Mouse (Mus musculus): ENCODE measurements around the gene Vmn2r50. TPM values are rescaled to one million over a fixed set of nuclear protein-coding genes. Genes with fewer than 3 reads are reported as not detected.
"Not testable (repeated sequence)": the region's sequence is repeated elsewhere in the genome, so short reads cannot be mapped to it uniquely, and the experiment has no call there.

The Vmn2r50 gene
- total RNA-seq (2021) = not detected
- long read RNA-seq, experiment 1 = 0 reads
- long read RNA-seq, experiment 2 = 0 reads

DNA sequence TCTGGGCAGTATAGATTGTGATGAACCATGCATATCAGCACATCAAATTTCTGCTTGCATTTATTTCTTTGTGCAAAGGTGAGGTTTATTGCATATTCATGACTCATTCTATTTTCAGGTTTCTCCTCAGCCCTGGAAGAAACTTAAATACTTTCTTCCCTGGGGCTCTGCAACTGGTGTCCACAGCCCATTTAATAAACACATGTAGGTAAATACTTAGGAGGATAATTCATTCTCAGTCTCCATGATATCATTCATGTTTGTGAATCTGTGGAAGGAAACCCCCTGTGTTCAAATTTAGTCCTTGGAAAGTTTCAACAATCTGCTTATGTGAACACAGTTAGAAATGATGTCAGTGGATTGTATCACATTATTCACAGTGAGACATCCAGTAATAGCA is at the start of gene Vmn2r50:
Vmn2r50 (minus strand) TSS at position 101 of the 400 bp plus-strand sequence.
- not testable (repeated sequence) for DNase-seq (ENCODE audit: low spot score in 2 of 2)

DNA sequence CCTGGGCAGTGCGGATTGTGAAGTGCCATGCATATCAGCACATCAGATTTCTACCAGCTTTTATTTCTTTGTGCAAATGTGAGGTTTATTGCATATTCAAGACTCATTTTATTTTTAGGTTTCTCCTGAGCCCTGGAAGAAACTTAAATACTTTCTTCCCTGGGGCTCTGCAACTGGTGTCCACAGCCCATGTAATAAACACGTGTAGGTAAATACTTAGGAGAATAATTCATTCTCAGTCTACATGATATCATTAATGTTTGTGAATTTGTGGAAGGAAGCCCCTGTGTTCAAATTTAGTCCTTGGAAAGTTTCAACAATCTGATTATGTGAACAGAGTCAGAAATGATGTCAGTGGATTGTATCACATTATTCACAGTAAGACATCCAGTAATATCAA is 60.9 kb downstream of the Vmn2r50 start, which contains the start of gene Vmn2r49:
Vmn2r49 (minus strand) TSS at position 101 of the 400 bp plus-strand sequence.
- DNase-seq (ENCODE audit: low spot score in 2 of 2) = not testable (repeated sequence)

Other genes with a start within 250 kb of the Vmn2r50 start
- gene Vmn2r47, start 212.0 kb downstream of the Vmn2r50 start, total RNA-seq (2021) = not detected
- gene Vmn2r48, start 99.7 kb downstream of the Vmn2r50 start, total RNA-seq (2021) = not detected
- not detected for gene Vmn2r49, start 61.0 kb downstream of the Vmn2r50 start, total RNA-seq (2021)
- gene Vmn2r51, start 52.4 kb upstream of the Vmn2r50 start, total RNA-seq (2021) = not detected
- not detected for gene Vmn2r52, start 123.3 kb upstream of the Vmn2r50 start, total RNA-seq (2021)
- gene Vmn1r66, start 224.7 kb upstream of the Vmn2r50 start, total RNA-seq (2021) = not detected